Mouse (Mus musculus) testis, adult 2 months (tissue): Measurements from ENCODE around the gene Olfr699. TPM values are rescaled to one million over a fixed set of nuclear protein-coding genes. Genes with fewer than 3 reads are reported as not detected.

Source experiments
- H3K27ac ChIP-seq: fragments of 200-500 bp; 2 replicates; pipeline ENCODE4 v1.5.1; 2012; ENCODE audit warnings: low read depth, low read length; ENCODE audit not compliant: control insufficient read depth, insufficient read depth
- H3K27me3 ChIP-seq: fragments of 200-500 bp; 2 replicates; pipeline ENCODE4 v1.6.1; 2012; ENCODE audit warnings: mild to moderate bottlenecking, low read length, moderate library complexity; ENCODE audit not compliant: control insufficient read depth, insufficient read depth
- H3K36me3 ChIP-seq: fragments of 200-500 bp; 2 replicates; pipeline ENCODE4 v1.6.1; 2012; ENCODE audit warnings: mild to moderate bottlenecking, low read length; ENCODE audit not compliant: control insufficient read depth, insufficient read depth
- H3K4me1 ChIP-seq: fragments of 200-500 bp; 2 replicates; pipeline ENCODE4 v1.6.1; 2012; ENCODE audit warnings: low read length; ENCODE audit not compliant: control insufficient read depth, insufficient read depth
- H3K4me3 ChIP-seq: fragments of 200-500 bp; 2 replicates; pipeline ENCODE4 v1.5.1; 2012; ENCODE audit warnings: low read depth, mild to moderate bottlenecking, low read length, moderate library complexity, mixed read lengths; ENCODE audit not compliant: control insufficient read depth
- CTCF ChIP-seq: fragments of 200-500 bp; IDR thresholded peaks from 2 replicates; pipeline ENCODE4 v1.5.1; 2012; ENCODE audit warnings: low read depth, mild to moderate bottlenecking, inconsistent platforms, low read length, moderate library complexity; ENCODE audit not compliant: control insufficient read depth, insufficient read depth, insufficient replicate concordance
- POLR2A ChIP-seq: fragments of 200-500 bp; IDR thresholded peaks from 2 replicates; pipeline ENCODE4 v1.6.1; 2012; ENCODE audit warnings: low read depth, mild to moderate bottlenecking, inconsistent platforms, low read length, moderate library complexity; ENCODE audit not compliant: control insufficient read depth
- polyA plus RNA-seq: library from polyadenylated mRNA; depleted of rRNA; stranded (reverse); fragments of >200 nt; gene quantifications from 2 replicates; pipeline ENCODE4 v1.2.3, GENCODE M21; 2012; rRNA removed

Gene Olfr699
- polyA plus RNA-seq, 1 experiment = 0.04 TPM

- TF ChIP-seq POLR2A (no peak), CTCF (no peak)
- Histone ChIP-seq H3K27me3 (no peaks in the 10 kb centered on the region), H3K27ac (no peak overlapping the region), H3K4me3 (no peak overlapping the region), H3K36me3 (no peaks in the 10 kb centered on the region), H3K4me1 (no peaks in the 10 kb centered on the region)
Measured at GRCm38 (mm10) chr7:106758800-106759199, 34.2 kb downstream of the Olfr699 start.

- Histone ChIP-seq H3K4me1 (no peaks in the 10 kb centered on the region), H3K27ac (no peak within 1 kb of the TSS), H3K27me3 (no peaks in the 10 kb centered on the region), H3K36me3 (no peaks in the 10 kb centered on the region), H3K4me3 (no peak within 1 kb of the TSS)
- no peak for TF ChIP-seq CTCF
- TF ChIP-seq POLR2A = no peak
Measured at GRCm38 (mm10) chr7:106755297-106755696, 37.7 kb downstream of the Olfr699 start, which contains the start of gene Olfr698. Gene Olfr698, minus strand, starts transcription at chr7:106755397.

- TF ChIP-seq CTCF (no peak), POLR2A (no peak)
- Histone ChIP-seq H3K27ac (no peak overlapping the region), H3K27me3 (no peaks in the 10 kb centered on the region), H3K4me1 (no peaks in the 10 kb centered on the region), H3K4me3 (no peak overlapping the region), H3K36me3 (no peaks in the 10 kb centered on the region)
Measured at GRCm38 (mm10) chr7:106745811-106746210, 47.2 kb downstream of the Olfr699 start.

GRCm38 (mm10) chr7:106742343-106742742 is 50.7 kb downstream of the Olfr699 start, which contains the start of gene Olfr697:
Gene Olfr697, minus strand, starts transcription at chr7:106742443.
- no peaks in the 10 kb centered on the region for H3K27me3 ChIP-seq
- H3K4me1 ChIP-seq = no peaks in the 10 kb centered on the region
- H3K4me3 ChIP-seq = no peak within 1 kb of the TSS
- H3K27ac ChIP-seq = no peak within 1 kb of the TSS
- H3K36me3 ChIP-seq = no peaks in the 10 kb centered on the region
- TF ChIP-seq POLR2A = no peak
- TF ChIP-seq CTCF = no peak

Other genes with a start within 250 kb of the Olfr699 start
- gene Olfr693, start 112.6 kb downstream of the Olfr699 start, polyA plus RNA-seq = 0.19 TPM in 1 of 2 replicates, not detected in the other
- not detected in 2 replicates for gene Olfr694, start 101.4 kb downstream of the Olfr699 start, polyA plus RNA-seq
- gene Olfr695, start 76.8 kb downstream of the Olfr699 start, polyA plus RNA-seq = not detected in 2 replicates
- 2.0 and 2.3 TPM in 2 replicates for gene Olfr697, start 50.8 kb downstream of the Olfr699 start, polyA plus RNA-seq
- gene Olfr698, start 37.8 kb downstream of the Olfr699 start, polyA plus RNA-seq = 0.11 TPM in 1 of 2 replicates, not detected in the other
- 0.44 and 0.57 TPM in 2 replicates for gene Olfr700, start 15.6 kb upstream of the Olfr699 start, polyA plus RNA-seq
- 20.7 and 29.8 TPM in 2 replicates for gene Olfr701, start 20.9 kb upstream of the Olfr699 start, polyA plus RNA-seq
- not detected in 2 replicates for gene Olfr702, start 40.7 kb upstream of the Olfr699 start, polyA plus RNA-seq
- gene Olfr703, start 50.2 kb upstream of the Olfr699 start, polyA plus RNA-seq = 0.20 and 0.58 TPM in 2 replicates
- not detected in 2 replicates for gene Olfr704, start 70.0 kb upstream of the Olfr699 start, polyA plus RNA-seq
- gene Olfr705, start 83.7 kb upstream of the Olfr699 start, polyA plus RNA-seq = not detected in 2 replicates
- gene Olfr706, start 95.0 kb upstream of the Olfr699 start, polyA plus RNA-seq = not detected in 2 replicates
- gene Olfr707, start 108.0 kb upstream of the Olfr699 start, polyA plus RNA-seq = not detected in 2 replicates
- not detected in 2 replicates for gene Olfr1532-ps1, start 114.8 kb upstream of the Olfr699 start, polyA plus RNA-seq
- not detected in 2 replicates for gene Olfr709-ps1, start 139.0 kb upstream of the Olfr699 start, polyA plus RNA-seq
- gene Olfr710, start 155.1 kb upstream of the Olfr699 start, polyA plus RNA-seq = not detected in 2 replicates
- gene Olfr6, start 170.7 kb upstream of the Olfr699 start, polyA plus RNA-seq = not detected in 2 replicates
- gene Olfr711, start 182.3 kb upstream of the Olfr699 start, polyA plus RNA-seq = not detected in 2 replicates
- gene Olfr2, start 212.9 kb upstream of the Olfr699 start, polyA plus RNA-seq = 0.09 TPM in 1 of 2 replicates, not detected in the other
- gene Olfr713, start 238.0 kb upstream of the Olfr699 start, polyA plus RNA-seq = not detected in 2 replicates